Mouse (Mus musculus) WW6 (cell line): Measurements from ENCODE around the gene Spata1.

Source experiments
- DNase-seq: peaks from one replicate; pipeline ENCODE4 v3.0.0-alpha.2; 2013; ENCODE audit warnings: low read depth, low spot score

The Spata1 gene

DNA sequence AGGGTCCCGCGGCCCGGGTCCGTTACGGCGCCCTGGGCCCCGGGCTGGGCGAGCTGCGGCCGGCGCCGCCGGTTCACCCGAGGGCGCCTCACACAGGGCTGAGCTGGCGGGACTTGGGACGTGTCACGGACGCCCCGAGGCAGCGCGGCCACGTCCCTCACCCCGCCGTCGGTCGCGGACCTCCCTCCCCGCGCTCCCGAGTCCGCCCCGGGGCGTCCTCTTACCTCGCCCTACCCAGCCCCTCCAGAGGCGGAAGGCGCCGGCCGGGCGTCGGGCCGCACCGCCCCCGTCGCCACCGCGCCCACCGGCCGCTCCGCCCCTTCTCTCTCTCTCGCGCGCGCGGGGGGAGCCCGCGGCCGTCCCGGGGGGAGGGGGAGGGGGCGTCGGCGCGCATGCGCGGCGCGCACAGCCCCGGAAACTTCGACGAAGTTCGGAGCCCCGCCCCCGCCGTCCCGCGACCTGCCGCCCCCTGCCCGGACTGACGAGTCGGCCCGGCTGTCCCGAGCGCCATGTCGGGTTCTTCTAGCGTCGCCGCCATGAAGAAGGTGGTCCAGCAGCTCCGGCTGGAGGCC lies at the start of gene Spata1, which contains the start of gene Gng5:
TSS of gene Spata1 (minus strand) at position 323 of the 572 bp plus-strand sequence.
TSS of gene Gng5 (plus strand) at position 377 of the 572 bp plus-strand sequence.
- peak; percentile 65 for DNase-seq

DNA sequence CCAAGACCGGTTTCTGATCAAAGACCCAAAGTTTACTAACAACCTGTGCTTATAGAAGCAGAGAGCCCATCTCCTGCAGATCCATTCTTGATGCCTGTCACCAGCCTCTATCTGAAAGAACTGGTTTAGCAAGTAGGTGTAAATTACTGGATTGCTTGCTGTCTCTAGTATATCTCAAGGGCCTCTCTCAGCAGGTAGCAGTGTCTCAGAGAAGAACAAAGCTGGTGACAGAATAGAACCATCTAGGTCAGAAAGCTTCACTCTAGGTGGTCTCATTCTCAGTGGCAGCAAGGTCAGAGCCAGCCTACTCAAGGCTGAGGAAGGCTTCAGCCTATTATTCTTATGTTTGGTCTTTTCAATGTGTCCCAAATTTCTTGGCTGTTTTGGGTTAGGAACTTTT lies 44.1 kb upstream of the Spata1 start:
- DNase-seq: no peak

DNA sequence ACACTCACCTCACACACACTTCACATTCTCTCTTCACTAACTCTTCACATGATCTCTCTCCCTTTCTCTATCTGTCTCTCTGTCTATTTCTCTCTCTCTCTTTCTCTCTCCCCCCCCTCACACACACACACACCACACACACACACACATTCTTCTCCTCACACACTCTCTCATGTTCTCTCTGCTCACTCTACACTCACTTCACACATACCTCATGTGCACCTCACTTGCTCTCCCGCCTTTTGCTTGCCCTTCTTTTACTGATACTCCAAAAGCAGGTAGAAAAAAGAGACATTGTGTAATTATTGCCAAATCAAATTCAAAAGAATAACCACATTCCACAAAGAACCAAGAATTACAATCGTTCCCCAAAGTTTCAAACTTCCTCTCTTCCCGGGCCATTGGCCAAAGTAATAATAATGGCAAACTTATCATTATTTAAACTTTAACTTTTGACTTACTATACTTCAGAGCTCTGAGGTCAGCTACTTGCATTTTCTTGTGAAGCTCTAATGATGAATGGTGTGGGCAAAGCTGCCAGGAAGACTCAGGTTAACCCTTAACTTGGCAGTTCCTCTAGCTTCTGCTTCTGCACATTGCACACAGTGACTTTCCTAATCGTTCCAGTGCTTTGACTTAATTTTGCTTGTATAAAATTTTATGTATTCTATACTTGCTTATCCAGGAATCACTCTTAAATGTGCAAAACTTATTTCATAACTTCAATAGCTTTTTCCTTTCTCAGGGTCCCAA lies 41.1 kb upstream of the Spata1 start:
- no peak for DNase-seq

DNA sequence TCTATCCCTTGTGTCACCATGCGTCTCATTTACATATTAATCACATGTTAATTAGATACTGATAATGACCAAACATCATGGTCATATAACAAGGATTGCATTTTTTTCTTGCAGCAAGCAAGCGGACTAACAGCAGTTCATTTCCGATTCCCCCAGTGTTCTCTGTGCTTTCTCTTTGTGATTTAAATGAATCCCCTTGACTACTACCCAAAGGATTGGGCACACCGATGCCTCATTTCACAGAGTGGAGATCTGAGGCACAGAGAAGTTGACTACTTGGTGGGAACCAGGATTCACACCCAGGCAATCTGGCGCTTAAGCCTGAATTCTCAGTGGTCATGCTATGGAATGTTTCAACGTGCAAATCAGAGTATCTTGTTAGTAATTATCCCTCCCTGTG lies 35.4 kb upstream of the Spata1 start:
- DNase-seq: no peak

DNA sequence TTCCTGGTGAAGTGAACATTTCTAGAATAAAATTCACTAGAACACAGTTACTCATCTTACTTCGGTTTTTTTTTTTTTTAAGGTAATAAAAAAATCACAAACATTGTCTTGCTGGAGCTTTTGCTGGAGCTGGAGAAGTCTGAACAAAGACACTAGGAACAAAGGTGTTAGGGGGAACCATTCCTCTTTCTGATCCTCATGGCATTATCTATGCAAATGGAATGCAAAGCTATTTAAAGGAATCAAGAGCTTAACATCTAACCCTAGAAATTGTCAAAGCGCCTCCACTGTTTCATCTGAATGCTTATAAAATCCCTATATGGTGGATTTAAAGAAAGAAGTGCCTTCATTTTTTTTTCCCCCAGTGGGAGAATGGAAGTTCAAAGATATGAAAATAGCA lies 28.8 kb upstream of the Spata1 start:
- no peak for DNase-seq

DNA sequence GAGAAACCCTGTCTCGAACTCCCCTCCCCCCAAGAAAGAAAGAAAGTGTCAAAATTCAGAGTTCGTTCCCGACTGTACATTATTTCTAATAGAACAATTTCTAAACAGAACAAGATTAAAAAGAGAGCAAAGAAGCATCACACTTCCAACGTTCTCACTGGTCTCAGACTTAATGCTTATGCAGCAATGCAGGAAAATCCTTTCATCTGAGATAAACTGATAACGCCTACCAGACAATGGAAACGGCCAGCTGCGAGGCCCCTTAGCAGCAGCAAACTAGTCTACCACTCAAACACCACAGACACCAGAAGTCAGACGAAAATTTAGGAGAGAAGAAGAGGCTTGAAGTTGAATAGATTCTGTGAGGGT lies 22.1 kb upstream of the Spata1 start:
- no peak for DNase-seq

DNA sequence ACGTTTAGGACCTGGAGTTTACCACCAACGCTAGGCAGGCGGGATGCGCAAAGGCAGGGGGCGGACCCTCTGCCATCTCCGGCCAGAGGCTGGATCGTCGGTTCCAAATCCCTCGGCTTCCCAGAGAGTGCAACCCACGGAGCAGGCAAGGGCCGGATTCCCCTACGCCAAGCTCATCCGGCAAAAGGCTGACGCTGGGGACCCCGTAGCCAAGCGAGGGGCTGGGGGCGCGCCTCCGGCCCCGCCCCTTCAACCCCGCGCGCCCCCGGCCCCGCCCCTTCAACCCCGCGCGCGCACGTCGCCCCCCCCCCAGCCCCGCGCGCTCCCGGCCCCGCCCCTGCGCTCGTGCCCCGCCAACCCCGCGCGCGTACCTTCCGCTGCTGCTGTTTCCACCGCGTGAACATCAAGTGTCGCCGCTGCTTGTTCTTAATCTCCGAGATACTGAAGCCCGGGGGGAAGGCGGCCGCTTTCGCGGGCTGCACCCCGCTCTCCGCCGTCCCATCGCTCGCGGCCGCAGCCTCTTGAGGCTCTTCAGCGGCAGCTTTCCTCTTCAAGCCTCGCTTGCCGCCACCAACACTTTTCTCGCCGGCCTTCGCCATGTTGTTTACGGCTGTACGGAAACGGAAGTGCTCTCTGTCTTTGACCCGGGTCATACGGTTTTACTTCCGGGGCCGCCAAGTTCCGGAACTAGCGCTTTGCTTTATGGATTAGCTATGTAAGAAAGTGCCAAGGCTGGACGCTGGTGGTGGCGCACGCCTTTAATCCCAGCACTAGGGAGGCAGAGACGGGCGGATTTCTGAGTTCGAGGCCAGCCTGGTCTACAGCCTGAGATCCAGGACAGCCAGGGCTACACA lies 21.5 kb upstream of the Spata1 start, which contains the start of gene Rpf1:
TSS of gene Rpf1 (minus strand) at position 632 of the 854 bp plus-strand sequence.
- peak; percentile 76 for DNase-seq

DNA sequence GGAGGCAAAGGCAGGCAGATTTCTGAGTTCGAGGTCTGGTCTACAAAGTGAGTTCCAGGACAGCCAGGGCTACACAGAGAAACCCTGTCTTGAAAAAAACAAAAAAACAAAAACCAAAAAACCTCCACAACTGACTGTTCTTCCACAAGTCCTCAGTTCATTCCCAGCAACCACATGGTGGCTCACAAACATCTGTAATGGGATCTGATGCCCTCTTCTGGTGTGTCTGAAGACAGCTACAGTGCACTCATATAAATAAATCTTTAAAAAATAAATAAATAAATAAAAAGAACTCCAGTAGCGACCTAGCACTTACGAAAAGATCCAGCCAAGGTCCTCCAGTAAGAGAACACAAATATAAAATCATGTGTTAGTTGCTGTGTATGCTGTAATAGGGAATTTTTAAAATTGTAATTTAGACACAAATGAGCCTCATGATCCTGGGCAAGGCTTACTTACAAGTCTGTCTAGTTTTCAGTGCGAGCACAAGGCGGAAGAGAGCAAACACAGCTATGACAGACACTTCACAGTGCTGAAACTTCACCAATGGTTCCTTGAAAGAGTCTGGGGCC lies 20.8 kb upstream of the Spata1 start:
- DNase-seq: no peak

DNA sequence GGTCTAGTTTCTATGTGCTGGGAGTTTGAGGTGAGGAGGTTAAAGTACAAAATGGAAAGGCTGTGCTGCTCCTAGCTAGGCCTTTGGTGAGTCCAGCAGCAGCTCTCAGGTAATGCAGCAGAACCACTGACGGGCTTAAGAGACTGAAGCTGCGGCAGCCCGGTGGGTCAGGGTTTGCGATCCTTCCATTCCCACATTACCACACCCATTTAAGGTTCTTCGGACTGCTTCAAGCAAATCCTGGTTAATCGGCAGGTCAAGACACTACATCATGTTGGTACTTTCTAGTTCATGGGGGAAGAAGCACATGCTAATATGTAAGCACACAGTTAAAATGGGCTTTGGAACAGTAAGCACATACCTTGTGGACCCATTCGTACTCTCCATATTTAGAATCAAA lies 7.2 kb upstream of the Spata1 start:
- no peak for DNase-seq

DNA sequence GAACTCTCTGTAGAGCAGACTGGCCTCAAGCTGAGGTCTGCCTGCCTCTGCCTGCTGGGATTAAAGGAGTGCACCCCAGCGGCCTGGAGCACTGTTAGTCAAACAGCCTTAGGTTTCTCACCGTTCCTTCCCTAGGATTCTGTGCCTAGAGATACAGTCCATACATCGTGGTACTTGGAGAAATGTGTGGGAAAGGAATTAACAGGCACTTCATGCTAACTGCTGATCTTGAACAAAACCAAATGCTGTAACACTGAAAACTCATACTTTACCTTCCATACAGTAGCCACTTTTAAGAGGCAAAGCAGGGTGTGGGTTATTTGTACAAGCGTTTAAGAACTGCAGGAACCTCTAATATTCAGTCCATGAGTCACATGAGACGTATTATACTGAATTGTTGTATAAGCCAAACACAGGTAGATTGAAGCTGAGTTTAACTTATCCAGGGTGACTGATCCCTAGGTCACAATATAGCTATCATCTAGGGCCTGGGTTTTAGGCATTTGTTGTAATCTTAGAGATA lies 2.1 kb upstream of the Spata1 start:
- DNase-seq: no peak

DNA sequence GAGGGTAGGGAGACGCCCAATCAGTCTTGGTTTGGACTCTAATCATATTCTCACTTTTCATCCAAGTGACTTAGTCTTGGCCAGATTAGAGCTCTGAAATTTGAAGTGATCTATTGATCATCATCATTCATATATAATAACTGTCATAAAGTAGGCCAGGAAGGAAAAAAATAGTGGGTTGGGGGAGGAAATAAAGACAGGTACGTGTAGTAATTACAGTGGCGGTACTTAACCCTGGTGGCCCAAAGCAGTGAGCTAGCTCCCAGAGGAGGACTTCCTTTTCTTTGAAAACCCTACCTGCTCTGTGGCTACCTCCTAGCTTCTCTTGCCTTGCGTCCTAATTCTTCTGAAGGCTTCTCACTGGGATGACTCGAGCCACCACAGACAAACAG lies 1.3 kb upstream of the Spata1 start:
- no peak for DNase-seq

DNA sequence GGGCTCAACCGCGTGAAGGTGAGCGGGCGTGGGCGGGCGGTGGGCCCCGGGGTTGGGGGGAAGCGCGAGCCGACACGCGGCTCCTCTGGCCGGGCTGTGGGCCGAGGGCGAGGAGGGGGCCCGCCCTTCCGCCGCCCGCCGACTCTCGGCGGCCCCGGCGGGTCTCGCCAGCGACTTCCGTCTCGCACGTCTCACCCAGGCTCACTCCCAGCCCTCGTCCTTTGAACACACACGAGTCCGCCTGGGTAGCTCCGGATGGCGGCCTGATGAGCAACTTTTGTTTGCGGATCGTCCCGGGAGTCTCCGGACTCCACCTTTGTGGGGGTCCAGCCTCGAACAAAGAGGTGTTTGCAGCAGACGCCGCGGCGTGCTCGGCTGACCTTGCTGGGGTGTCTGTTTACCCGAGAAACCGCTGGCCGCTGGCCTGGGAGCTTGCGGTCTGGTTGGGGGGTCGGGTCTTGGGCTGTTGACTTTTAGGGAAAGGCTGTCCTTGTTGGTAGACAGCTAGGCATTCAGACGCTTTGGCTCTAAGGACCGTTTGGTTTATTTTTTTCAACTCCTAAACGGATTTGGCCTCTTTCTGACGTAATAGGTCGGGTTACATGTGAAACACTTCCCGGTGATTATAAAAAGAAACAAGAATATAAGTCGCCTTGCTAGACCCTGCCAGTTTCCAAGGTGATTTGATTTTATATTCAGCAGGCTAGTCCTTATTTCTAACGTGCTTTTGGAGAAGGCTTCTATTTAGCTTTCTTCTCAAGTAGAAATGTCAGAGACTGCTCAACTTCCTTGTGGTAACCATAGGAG lies 653 bp upstream of the Spata1 start:
- DNase-seq: peak; percentile 38

DNA sequence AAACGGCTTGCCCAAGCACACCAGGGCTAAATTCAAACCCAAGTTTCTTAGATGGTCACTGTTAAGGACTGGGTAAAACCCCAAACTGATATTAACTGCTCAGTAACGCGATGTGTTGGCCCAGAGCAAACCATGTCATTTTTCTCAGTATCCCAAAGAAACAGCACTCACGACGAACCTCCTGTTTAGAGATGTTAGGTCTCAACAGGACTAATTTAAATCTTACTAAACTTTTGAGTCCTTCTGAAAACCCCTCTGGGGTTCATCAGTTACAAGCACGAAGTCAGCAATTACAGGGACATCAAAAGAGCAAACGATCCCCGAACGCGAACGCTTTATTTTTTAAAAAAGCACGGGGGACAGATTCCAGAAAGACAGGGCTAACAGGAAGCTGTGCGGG lies 564 bp downstream of the Spata1 start:
- DNase-seq: no peak

DNA sequence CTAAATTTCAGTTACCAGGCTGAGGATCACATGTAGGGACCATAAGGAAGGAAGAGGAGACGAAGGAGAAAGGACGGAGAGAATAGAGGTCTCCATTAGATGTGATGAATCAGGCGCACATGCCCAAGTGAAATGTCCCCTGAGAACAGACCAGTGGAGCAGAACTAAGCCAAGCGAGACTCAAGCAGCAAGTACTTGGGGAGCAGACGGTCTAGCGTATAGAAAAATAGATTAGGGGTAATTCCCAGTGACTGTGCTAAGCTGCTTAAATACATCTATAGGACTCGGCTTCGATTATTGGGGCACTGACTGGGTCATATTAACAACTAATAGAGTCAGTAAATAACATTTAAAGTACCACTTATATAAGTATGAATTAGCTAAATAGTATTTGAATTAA lies 4.6 kb downstream of the Spata1 start:
- DNase-seq: no peak

DNA sequence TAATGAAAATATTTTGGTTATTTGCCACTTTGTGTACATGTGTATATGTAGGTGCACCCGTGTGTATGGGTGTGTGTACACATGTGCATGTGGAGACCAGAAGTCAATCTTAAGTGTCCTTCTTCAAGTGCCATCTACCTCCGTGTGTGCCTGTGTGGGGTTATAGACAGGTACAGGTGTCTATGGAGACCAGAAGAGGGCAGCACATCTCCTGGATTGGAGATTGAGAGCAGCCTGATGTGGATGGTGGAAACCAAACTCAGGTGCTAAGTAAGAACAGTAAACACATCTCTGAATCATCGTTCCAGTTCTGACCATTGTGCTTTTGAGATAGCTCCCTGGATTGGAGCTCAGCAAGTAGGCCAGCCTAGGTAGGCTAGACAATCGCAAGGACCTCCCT lies 13.1 kb downstream of the Spata1 start:
- DNase-seq: no peak

DNA sequence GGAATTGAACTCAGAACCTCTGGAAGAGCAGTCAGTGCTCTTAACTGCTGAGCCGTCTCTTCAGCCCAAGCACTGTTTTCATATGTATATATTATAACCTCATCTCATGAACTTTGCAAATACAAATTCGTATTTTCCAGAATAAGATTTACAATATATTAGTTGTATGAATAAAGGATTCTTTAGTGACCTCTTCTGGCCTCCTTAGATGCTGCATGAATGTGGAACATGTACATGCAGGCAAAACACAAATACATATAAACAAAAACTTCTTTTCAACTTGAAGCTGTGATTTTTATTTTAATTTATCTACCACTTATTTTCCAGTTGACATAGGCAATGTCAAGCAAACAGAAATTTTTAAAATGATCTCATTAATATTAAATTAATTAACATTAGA lies 17.5 kb downstream of the Spata1 start:
- no peak for DNase-seq

DNA sequence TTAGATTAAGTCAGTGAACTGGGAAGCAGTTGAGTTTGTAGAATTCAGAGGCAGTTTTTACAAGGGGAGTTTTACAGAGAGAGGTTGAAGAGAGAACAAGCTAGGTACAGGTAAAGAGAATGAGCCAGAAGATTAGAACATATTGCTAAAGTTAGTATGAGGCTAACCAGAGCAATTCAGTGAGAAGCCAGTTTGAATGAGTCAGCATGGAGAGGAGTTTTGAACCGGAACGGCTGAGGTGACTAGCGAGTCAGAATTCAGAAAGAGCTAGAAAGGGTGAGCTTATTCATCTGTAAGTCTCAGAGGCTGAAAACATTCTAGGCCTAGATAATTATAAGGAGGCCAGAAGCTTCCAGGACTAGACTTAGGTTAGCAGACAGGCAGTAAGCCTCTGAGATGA lies 25.1 kb downstream of the Spata1 start:
- DNase-seq: no peak

DNA sequence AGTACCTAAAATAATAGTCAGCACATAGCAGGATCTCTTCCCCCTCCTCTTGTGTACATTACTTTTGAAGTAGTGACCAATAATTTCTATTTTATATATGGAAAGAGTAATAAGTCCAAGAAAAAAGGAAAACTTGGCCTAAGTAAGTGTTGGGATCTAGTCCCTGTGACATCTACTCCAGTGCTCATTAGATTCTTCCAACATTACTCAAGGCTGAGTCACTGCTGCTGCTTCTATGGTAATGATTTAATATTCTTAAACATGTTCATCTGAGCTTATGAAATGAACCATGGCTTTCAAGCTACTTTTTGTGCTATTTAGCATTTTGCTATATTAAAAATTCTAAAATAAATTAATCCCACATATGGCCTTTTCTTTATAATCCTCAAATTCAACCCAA lies 25.8 kb downstream of the Spata1 start:
- DNase-seq: no peak

DNA sequence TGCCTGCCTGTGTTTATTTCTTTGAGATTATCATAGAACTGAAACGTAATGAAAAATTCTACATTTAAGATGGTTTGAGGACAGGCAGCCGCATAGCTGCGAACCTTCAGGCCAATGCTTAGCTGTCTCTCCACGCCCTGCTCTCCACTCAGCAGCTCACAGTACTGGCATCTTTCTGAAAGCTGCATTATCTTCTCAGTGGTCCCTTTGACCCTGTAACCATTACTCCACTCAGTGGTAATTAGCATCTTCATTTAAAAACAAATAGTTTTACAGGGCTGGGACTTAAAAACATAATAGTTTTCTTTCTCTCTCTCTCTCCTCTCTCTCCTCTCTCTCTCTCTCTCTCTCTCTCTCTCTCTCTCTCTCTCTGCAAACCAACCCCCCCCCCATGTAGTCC lies 26.9 kb downstream of the Spata1 start:
- DNase-seq: no peak

DNA sequence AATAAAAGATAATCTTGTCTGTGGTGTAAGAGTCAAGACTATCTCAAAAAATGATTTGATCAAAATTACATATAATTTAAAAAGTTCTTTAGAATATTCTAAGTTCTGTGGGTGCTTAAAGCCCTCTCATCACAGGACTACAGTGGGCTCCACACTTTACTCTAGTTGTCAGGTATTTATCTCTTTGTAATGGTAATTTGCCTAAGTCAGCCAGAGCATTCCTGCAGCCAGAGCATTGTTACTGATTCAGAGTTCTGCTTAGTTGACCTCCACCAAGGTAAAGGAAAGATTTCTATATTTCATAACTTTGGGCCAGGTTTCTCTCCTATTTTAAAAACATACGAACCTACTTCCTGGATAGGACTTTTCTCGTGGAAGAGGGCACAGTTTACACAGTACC lies 30.3 kb downstream of the Spata1 start:
- DNase-seq: no peak

DNA sequence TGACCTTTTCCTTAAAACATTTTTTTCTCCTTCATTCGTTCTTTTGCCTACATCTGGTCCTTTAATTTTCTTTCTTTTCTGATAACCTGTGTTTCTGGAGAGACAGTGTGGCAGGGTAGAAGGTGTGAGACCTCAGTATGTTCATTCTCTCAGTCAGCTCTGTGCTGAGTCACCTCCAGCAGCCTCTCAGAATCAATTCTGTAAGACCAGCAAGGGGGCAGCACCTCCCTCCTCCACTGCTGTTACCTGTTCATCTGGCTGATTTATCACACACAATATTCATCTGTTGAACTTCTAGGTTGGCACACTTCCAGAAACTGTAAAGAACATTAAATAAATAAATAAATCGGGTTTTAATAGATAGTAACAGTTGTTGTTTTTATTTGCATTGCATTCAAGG lies 36.6 kb downstream of the Spata1 start:
- DNase-seq: no peak
